Mouse (Mus musculus) midbrain, embryonic 10.5 days (tissue): ENCODE measurements around the gene Habp2. TPM values are rescaled to one million over a fixed set of nuclear protein-coding genes. Genes with fewer than 3 reads are reported as not detected.

Experiments used
- DNase-seq: peaks from one replicate; pipeline ENCODE4 v3.0.0-alpha.2; 2017; ENCODE audit warnings: low spot score
- H3K27ac ChIP-seq: fragments of 300-500 bp; sonication (generic); replicated peaks from 2 replicates; pipeline ENCODE4 v1.5.1; 2016; ENCODE audit warnings: mild to moderate bottlenecking
- H3K27me3 ChIP-seq: fragments of 300-500 bp; sonication (generic); 2 replicates; pipeline ENCODE4 v1.6.1; 2016; ENCODE audit warnings: low read depth, mild to moderate bottlenecking; ENCODE audit not compliant: poor library complexity, severe bottlenecking
- H3K36me3 ChIP-seq: fragments of 300-500 bp; sonication (generic); 2 replicates; pipeline ENCODE4 v1.6.1; 2016; ENCODE audit warnings: mild to moderate bottlenecking, moderate library complexity
- H3K4me1 ChIP-seq: fragments of 300-500 bp; sonication (generic); 2 replicates; pipeline ENCODE4 v1.6.1; 2016
- H3K4me3 ChIP-seq: fragments of 300-500 bp; sonication (generic); 2 replicates; pipeline ENCODE4 v1.5.1; 2016; ENCODE audit warnings: mild to moderate bottlenecking, moderate library complexity
- H3K9me3 ChIP-seq: fragments of 300-500 bp; sonication (generic); replicated peaks from 2 replicates; pipeline ENCODE4 v1.6.1; 2016; ENCODE audit warnings: mild to moderate bottlenecking
- WGBS: fragments of 180-500 bp; shearing (Covaris S2); methylation state at CpG from one replicate; pipeline ENCODE4 v1.1.7; 2016; 5-methylcytosine and 5-hydroxymethylcytosine counted together
- polyA plus RNA-seq: library from polyadenylated mRNA; unstranded; fragments of >200 nt; fragmentation: Nextera tagmentation; extraction: Ambion mirVana; gene quantifications from 2 replicates; pipeline ENCODE4 v1.2.1, GENCODE M21; 2016

The Habp2 gene
- polyA plus RNA-seq, 1 experiment from 2014 or later, result 0.06 TPM

- 57% methylated on average over 3 of the region's 3 CpGs for WGBS
- H3K27me3 ChIP-seq, result no peaks in the 10 kb centered on the region
- no peak overlapping the region for H3K4me3 ChIP-seq
- H3K27ac ChIP-seq, result no peak overlapping the region
- no peaks in the 10 kb centered on the region for H3K4me1 ChIP-seq
- H3K9me3 ChIP-seq, result no peaks in the 10 kb centered on the region
- DNase-seq, result no peak
- H3K36me3 ChIP-seq, result no peaks in the 10 kb centered on the region
Measured at GRCm38 (mm10) chr19:56277140-56277804, 9.7 kb upstream of the Habp2 start.

DNA sequence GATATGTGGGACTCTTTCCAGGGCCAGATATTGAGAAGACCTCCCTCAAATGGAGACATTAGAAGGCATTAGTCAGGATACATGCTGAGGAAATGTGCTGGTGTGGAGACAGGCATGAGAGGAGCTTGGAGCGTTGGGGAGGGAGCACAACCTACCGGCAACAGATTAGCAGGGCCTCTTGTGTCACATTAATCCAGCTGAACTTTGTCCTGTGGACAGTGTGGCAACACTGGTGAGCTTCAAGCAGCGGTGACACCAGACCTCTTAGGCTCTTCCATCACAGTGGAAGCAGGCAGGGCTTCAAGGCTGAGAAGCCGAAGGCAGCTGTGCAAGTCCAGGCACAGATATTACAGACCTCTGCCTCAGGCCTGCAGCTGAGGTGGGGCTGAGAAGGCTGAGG lies 9.0 kb upstream of the Habp2 start:
- WGBS, result 85% methylated on average over 4 of the region's 4 CpGs
- no peaks in the 10 kb centered on the region for H3K4me1 ChIP-seq
- DNase-seq, result no peak
- no peak overlapping the region for H3K4me3 ChIP-seq
- no peaks in the 10 kb centered on the region for H3K9me3 ChIP-seq
- no peaks in the 10 kb centered on the region for H3K27me3 ChIP-seq
- H3K27ac ChIP-seq, result no peak overlapping the region
- no peaks in the 10 kb centered on the region for H3K36me3 ChIP-seq

GRCm38 (mm10) chr19:56278366-56278765 lies 8.6 kb upstream of the Habp2 start:
- H3K4me3 ChIP-seq, result no peak overlapping the region
- no peaks in the 10 kb centered on the region for H3K27me3 ChIP-seq
- H3K4me1 ChIP-seq, result no peaks in the 10 kb centered on the region
- no peak overlapping the region for H3K27ac ChIP-seq
- 93% methylated on average over 11 of the region's 11 CpGs for WGBS
- H3K36me3 ChIP-seq, result no peaks in the 10 kb centered on the region
- H3K9me3 ChIP-seq, result no peaks in the 10 kb centered on the region
- no peak for DNase-seq

- Histone ChIP-seq H3K9me3 (no peaks in the 10 kb centered on the region), H3K36me3 (no peaks in the 10 kb centered on the region), H3K27me3 (peaks cover 2% of the 10 kb centered on the region; the same call in 1 of the 2 replicates), H3K4me1 (peaks cover 5% of the 10 kb centered on the region; the same call in 1 of the 2 replicates), H3K27ac (no peak overlapping the region), H3K4me3 (no peak overlapping the region)
- WGBS, result 72% methylated on average over 4 of the region's 4 CpGs
- no peak for DNase-seq
Measured at GRCm38 (mm10) chr19:56285222-56285621, 1.7 kb upstream of the Habp2 start.

GRCm38 (mm10) chr19:56287580-56288367 lies 837 bp downstream of the Habp2 start:
- Histone ChIP-seq H3K36me3 (no peaks in the 10 kb centered on the region), H3K4me1 (peaks cover 5% of the 10 kb centered on the region; the same call in 1 of the 2 replicates), H3K9me3 (no peaks in the 10 kb centered on the region), H3K27me3 (peaks cover 6% of the 10 kb centered on the region; the same call in 1 of the 2 replicates), H3K27ac (no peak overlapping the region), H3K4me3 (no peak overlapping the region)
- DNase-seq, result no peak
- 84% methylated on average over 15 of the region's 15 CpGs for WGBS

GRCm38 (mm10) chr19:56288436-56288835 lies 1.5 kb downstream of the Habp2 start:
- no peak overlapping the region for H3K27ac ChIP-seq
- H3K9me3 ChIP-seq, result no peaks in the 10 kb centered on the region
- no peak for DNase-seq
- no peaks in the 10 kb centered on the region for H3K36me3 ChIP-seq
- H3K4me3 ChIP-seq, result no peak overlapping the region
- H3K4me1 ChIP-seq, result peaks cover 5% of the 10 kb centered on the region; the same call in 1 of the 2 replicates
- 82% methylated on average over 4 of the region's 4 CpGs for WGBS
- peaks cover 6% of the 10 kb centered on the region; the same call in 1 of the 2 replicates for H3K27me3 ChIP-seq

DNA sequence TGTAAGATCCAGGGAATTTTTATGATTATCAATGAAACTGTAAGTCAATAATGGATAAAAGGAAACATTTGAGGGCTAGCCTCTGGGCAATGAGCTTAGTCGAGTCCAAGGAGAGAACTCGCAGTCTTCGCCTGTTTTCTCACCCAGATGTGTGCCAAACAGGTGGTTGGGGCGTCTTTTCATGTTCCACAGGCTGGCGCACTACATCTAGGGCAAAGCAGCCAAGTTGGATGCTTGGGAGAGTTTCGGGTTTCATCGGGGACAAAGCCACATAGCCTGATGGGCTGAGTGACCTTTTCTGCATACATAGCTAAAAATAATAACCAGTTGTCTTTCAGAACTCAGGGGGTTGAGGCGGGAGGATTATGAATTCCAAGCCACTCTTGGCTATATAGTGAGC lies 2.7 kb downstream of the Habp2 start:
- Histone ChIP-seq H3K27me3 (peaks cover 13% of the 10 kb centered on the region; the same call in 1 of the 2 replicates), H3K4me1 (peaks cover 8% of the 10 kb centered on the region; the same call in 1 of the 2 replicates), H3K36me3 (no peaks in the 10 kb centered on the region), H3K4me3 (no peak overlapping the region), H3K9me3 (no peaks in the 10 kb centered on the region), H3K27ac (no peak overlapping the region)
- WGBS, result 93% methylated on average over 8 of the region's 8 CpGs
- no peak for DNase-seq

- no peak for DNase-seq
- WGBS, result 80% methylated on average over 6 of the region's 6 CpGs
- Histone ChIP-seq H3K27me3 (peaks cover 13% of the 10 kb centered on the region; the same call in 1 of the 2 replicates), H3K27ac (no peak overlapping the region), H3K36me3 (no peaks in the 10 kb centered on the region), H3K4me1 (peaks cover 20% of the 10 kb centered on the region), H3K4me3 (no peak overlapping the region), H3K9me3 (no peaks in the 10 kb centered on the region)
Measured at GRCm38 (mm10) chr19:56291898-56292297, 5.0 kb downstream of the Habp2 start.

GRCm38 (mm10) chr19:56292335-56292734 lies 5.4 kb downstream of the Habp2 start:
- no peak for DNase-seq
- H3K27me3 ChIP-seq, result peaks cover 13% of the 10 kb centered on the region; the same call in 1 of the 2 replicates
- H3K27ac ChIP-seq, result no peak overlapping the region
- WGBS, result 77% methylated on average over 9 of the region's 9 CpGs
- H3K36me3 ChIP-seq, result no peaks in the 10 kb centered on the region
- peaks cover 23% of the 10 kb centered on the region for H3K4me1 ChIP-seq
- H3K4me3 ChIP-seq, result no peak overlapping the region
- no peaks in the 10 kb centered on the region for H3K9me3 ChIP-seq

DNA sequence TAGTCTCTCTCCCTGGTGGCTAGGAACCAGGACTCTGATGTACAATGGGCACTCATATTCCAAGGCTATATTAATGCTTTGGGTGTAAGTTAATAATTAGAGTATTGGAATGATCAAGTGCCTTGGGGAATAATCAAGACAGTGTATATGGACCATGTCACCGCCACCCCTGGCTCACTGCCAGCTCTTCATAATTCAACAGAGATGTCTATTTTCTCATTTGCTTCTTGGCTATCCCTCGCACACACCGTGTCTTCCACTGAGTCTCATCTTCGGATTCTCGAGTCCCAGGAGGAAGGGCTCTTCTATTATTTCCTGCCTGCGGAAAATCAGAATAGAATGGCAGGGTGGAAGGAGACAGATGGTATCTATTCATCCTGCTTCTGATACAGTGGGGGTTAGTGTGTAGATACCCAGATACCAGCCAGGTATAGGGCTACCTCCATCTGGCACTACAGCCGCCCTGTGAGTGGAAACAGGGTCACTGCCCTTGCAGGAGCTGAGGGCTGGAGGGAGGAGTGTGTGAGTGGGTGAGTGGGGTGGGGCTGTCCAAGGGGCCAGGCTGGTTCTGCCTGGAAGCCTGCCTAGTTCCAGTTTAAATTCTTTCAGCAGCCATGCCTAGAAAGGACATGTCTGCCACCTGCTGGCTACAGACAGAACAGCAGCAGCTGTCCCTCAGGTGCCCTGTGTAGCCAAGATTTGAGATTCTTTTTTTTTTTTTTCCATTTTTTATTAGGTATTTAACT lies 7.9 kb downstream of the Habp2 start:
- 75% methylated on average over 7 of the region's 7 CpGs for WGBS

GRCm38 (mm10) chr19:56296668-56297067 lies 9.7 kb downstream of the Habp2 start:
- peaks cover 23% of the 10 kb centered on the region for H3K4me1 ChIP-seq
- H3K27ac ChIP-seq, result no peak overlapping the region
- 74% methylated on average over 9 of the region's 9 CpGs for WGBS
- DNase-seq, result no peak
- H3K9me3 ChIP-seq, result no peaks in the 10 kb centered on the region
- no peaks in the 10 kb centered on the region for H3K36me3 ChIP-seq
- 0 out of 2 replicates have a peak, but pooled peaks cover 7% of the 10 kb centered on the region for H3K27me3 ChIP-seq
- H3K4me3 ChIP-seq, result no peak overlapping the region

More for the DNA sequence above, 7.9 kb downstream of the Habp2 start:
- H3K4me1 ChIP-seq, result peaks cover 23% of the 10 kb centered on the region
- H3K36me3 ChIP-seq, result no peaks in the 10 kb centered on the region
- DNase-seq, result peak; percentile 62
- H3K27ac ChIP-seq, result no peak overlapping the region
- no peak overlapping the region for H3K4me3 ChIP-seq
- H3K9me3 ChIP-seq, result no peaks in the 10 kb centered on the region
- H3K27me3 ChIP-seq, result peaks cover 13% of the 10 kb centered on the region; the same call in 1 of the 2 replicates

GRCm38 (mm10) chr19:56297264-56297663 lies 10.3 kb downstream of the Habp2 start:
- H3K36me3 ChIP-seq, result no peaks in the 10 kb centered on the region
- no peak overlapping the region for H3K27ac ChIP-seq
- H3K27me3 ChIP-seq, result 0 out of 2 replicates have a peak, but pooled peaks cover 7% of the 10 kb centered on the region
- no peak for DNase-seq
- no peak overlapping the region for H3K4me3 ChIP-seq
- no peaks in the 10 kb centered on the region for H3K9me3 ChIP-seq
- H3K4me1 ChIP-seq, result peaks cover 23% of the 10 kb centered on the region
- 73% methylated on average over 3 of the region's 3 CpGs for WGBS
